Mouse (Mus musculus): ENCODE measurements around the gene Rab37. TPM values are rescaled to one million over a fixed set of nuclear protein-coding genes. Genes with fewer than 3 reads are reported as not detected.

Gene Rab37
- polyA plus RNA-seq, 1 experiment = 0.02 TPM

DNA sequence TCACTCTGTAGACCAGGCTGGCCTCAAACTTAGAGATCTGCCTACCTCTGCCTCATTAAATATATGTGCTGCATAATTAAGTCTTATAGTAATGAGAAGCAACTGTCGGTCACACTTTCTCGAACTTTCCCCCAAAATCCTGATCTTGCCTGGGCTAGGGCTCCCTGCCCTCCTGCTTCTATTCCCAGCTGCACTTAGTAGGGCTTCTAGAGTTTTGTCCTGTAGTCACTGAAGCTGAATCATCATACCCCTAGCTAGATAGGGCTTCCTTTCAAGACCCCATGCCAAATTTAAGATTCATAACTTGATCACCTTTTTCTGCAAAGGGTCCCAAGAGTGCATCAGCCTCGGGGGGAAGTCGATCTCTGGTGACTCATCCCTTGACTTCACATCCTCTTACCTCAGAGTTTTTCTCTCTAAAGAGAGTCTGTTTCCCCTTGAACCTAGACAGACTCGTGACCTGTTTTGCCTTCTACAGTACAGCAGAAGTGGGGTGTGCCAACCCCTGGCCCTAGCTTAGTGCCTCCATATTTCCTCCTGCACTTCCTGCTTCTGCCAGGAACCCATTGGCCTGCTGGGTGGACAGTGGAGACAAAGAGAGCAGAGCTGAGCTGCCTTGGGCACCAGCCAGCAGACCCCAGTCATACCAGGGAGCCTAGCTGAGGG is 47.5 kb downstream of the Rab37 start:
- Histone ChIP-seq H3K27me3 (ENCODE audit: control insufficient read depth, insufficient read depth, insufficient read length) (peaks cover 5% of the 10 kb centered on the region), H3K36me3 (ENCODE audit: control insufficient read depth, insufficient read depth) (no peaks in the 10 kb centered on the region), H3K4me3 (no peak overlapping the region), H3ac (ENCODE audit: control insufficient read depth, insufficient read length) (no peak overlapping the region), H3K4me2 (ENCODE audit: low read depth) (no peak overlapping the region), H3K79me2 (ENCODE audit: control insufficient read depth, insufficient read depth) (no peaks in the 10 kb centered on the region)
- no peak for TF ChIP-seq POLR2AphosphoS2 (IDR thresholded peaks at IDR 0.05; ENCODE audit: insufficient read length, low read depth)

DNA sequence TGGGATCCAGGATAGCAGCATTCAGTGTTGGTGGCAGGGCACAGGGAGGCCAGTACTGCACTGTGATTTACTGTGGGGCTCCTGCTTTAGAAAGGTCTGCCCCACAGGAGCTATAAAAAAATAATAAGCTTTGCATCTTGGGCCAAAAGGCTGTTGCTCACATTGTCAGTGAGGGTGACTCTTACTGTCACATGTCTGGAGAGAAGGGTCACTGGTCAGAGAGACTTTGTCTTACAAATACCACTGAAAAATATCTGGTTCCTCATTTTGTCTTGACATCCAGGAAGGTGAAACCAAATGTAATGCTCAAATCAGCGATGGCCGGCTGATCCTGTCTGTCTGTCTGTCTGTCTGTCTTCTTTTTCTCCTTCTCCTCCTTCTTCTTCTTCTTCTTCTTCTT is 50.7 kb downstream of the Rab37 start:
- Histone ChIP-seq H3K4me3 (no peak overlapping the region), H3ac (ENCODE audit: control insufficient read depth, insufficient read length) (no peak overlapping the region), H3K27me3 (ENCODE audit: control insufficient read depth, insufficient read depth, insufficient read length) (peaks cover 5% of the 10 kb centered on the region), H3K4me2 (ENCODE audit: low read depth) (no peak overlapping the region), H3K36me3 (ENCODE audit: control insufficient read depth, insufficient read depth) (no peaks in the 10 kb centered on the region), H3K79me2 (ENCODE audit: control insufficient read depth, insufficient read depth) (no peaks in the 10 kb centered on the region)
- TF ChIP-seq REST (IDR thresholded peaks at IDR 0.05; ENCODE audit: insufficient read depth, insufficient read length) (no peak), MYOD1 (IDR thresholded peaks at IDR 0.05; ENCODE audit: control insufficient read depth in 1 of 3, insufficient read length in 2 of 3, low read depth in 2 of 3) (no peak), CEBPB (IDR thresholded peaks at IDR 0.05; ENCODE audit: insufficient read depth, poor library complexity, severe bottlenecking) (no peak), POLR2AphosphoS2 (IDR thresholded peaks at IDR 0.05; ENCODE audit: insufficient read length, low read depth) (no peak), MYOG (IDR thresholded peaks at IDR 0.05; ENCODE audit: control insufficient read depth in 1 of 3, insufficient read depth in 1 of 3, insufficient read length in 2 of 3, low read depth in 2 of 3) (no peak)

DNA sequence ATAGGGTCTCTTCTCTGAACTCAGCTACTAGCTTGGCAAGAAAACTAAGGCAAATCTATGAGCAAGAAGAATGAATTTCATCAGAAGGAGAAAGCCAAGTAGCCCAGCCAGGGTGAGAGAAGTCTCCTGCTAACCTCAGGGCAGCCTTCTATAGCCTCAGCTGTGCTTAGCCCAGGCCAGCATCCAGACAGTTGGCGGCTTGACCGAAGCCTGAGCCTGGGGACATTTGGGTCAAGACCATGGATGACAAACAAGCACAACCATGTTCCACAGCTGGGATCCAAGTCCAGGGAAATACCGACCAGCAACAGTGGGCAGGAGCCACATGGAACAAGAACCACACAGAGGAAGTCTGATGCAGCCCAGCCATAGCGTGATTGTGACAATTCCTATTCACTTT is 56.6 kb downstream of the Rab37 start:
- H3ac ChIP-seq (ENCODE audit: control insufficient read depth, insufficient read length) = no peak overlapping the region

GRCm38 (mm10) chr11:115150741-115151254 is 59.6 kb downstream of the Rab37 start:
- Histone ChIP-seq H3K4me3 (no peak overlapping the region), H3K4me2 (ENCODE audit: low read depth) (no peak overlapping the region), H3K36me3 (ENCODE audit: control insufficient read depth, insufficient read depth) (no peaks in the 10 kb centered on the region), H3ac (ENCODE audit: control insufficient read depth, insufficient read length) (no peak overlapping the region), H3K27me3 (ENCODE audit: control insufficient read depth, insufficient read depth, insufficient read length) (peaks cover 13% of the 10 kb centered on the region), H3K79me2 (ENCODE audit: control insufficient read depth, insufficient read depth) (no peaks in the 10 kb centered on the region)
- TF ChIP-seq REST (IDR thresholded peaks at IDR 0.05; ENCODE audit: insufficient read depth, insufficient read length) (no peak), TCF3 (IDR thresholded peaks at IDR 0.05; ENCODE audit: insufficient read length, low read depth) (no peak), MAX (IDR thresholded peaks at IDR 0.05; ENCODE audit: low read depth) (no peak), MYOD1 (IDR thresholded peaks at IDR 0.05; ENCODE audit: control insufficient read depth in 1 of 3, insufficient read length in 2 of 3, low read depth in 2 of 3) (no peak), MYOG (IDR thresholded peaks at IDR 0.05; ENCODE audit: control insufficient read depth in 1 of 3, insufficient read depth in 1 of 3, insufficient read length in 2 of 3, low read depth in 2 of 3) (no peak), E2F4 (IDR thresholded peaks at IDR 0.05; ENCODE audit: insufficient read depth) (no peak), POLR2A (IDR thresholded peaks at IDR 0.05; ENCODE audit: insufficient read length, low read depth) (no peak), TCF12 (IDR thresholded peaks at IDR 0.05; ENCODE audit: insufficient read depth, poor library complexity, severe bottlenecking) (no peak), POLR2AphosphoS2 (IDR thresholded peaks at IDR 0.05; ENCODE audit: insufficient read length, low read depth) (no peak), SRF (IDR thresholded peaks at IDR 0.05; ENCODE audit: control insufficient read depth, insufficient read length, low read depth) (no peak), CEBPB (IDR thresholded peaks at IDR 0.05; ENCODE audit: insufficient read depth, poor library complexity, severe bottlenecking) (no peak), USF1 (IDR thresholded peaks at IDR 0.05; ENCODE audit: low read depth) (no peak)

More for the DNA sequence above, 56.6 kb downstream of the Rab37 start:
- TF ChIP-seq MAX (IDR thresholded peaks at IDR 0.05; ENCODE audit: low read depth) (no peak), MYOG (IDR thresholded peaks at IDR 0.05; ENCODE audit: control insufficient read depth in 1 of 3, insufficient read depth in 1 of 3, insufficient read length in 2 of 3, low read depth in 2 of 3) (peak in 2 of 3 experiments; percentile 24 to 59)
- Histone ChIP-seq H3K36me3 (ENCODE audit: control insufficient read depth, insufficient read depth) (no peaks in the 10 kb centered on the region), H3K4me2 (ENCODE audit: low read depth) (no peak overlapping the region), H3K27me3 (ENCODE audit: control insufficient read depth, insufficient read depth, insufficient read length) (no peaks in the 10 kb centered on the region), H3K79me2 (ENCODE audit: control insufficient read depth, insufficient read depth) (no peaks in the 10 kb centered on the region), H3K4me3 (no peak overlapping the region)

DNA sequence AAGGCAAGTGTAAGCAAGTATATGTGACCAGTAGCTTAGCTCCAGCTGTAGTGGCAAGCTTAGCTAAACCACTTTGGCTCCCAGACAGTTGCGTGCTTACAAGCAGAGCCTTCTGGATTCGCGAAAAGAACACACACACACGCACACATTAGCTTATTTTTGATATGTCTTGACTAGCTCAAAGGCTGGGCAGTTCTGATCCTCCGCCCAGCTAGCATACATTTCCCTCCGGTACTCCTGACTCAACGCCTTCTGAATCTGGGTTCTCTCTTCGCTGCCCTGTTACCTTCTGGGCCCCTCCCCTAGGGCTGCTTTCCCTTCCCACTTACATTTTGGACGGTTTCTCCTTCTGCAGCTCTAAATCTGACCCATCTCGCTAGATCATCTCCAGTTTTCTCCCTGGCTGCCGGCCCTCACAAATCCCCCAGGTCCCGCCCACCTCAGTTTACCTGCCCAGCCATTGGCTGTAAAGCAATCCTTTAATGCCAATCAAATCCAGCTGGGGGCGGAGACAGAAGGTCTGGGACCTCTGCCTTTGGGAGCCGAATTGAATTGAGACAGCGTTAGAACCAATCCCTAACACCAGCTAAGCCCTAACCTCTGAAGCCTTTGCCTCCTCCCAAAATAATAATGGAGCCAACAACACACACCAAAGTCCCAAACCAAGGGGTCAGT is 60.7 kb downstream of the Rab37 start:
- H3K4me3 ChIP-seq = no peak overlapping the region
- H3ac ChIP-seq (ENCODE audit: control insufficient read depth, insufficient read length) = no peak overlapping the region
- H3K36me3 ChIP-seq (ENCODE audit: control insufficient read depth, insufficient read depth) = no peaks in the 10 kb centered on the region
- H3K4me2 ChIP-seq (ENCODE audit: low read depth) = no peak overlapping the region
- H3K79me2 ChIP-seq (ENCODE audit: control insufficient read depth, insufficient read depth) = no peaks in the 10 kb centered on the region
- peaks cover 18% of the 10 kb centered on the region for H3K27me3 ChIP-seq (ENCODE audit: control insufficient read depth, insufficient read depth, insufficient read length)
- TF ChIP-seq TCF3 (IDR thresholded peaks at IDR 0.05; ENCODE audit: insufficient read length, low read depth) = no peak
- TF ChIP-seq MYOG (IDR thresholded peaks at IDR 0.05; ENCODE audit: control insufficient read depth in 1 of 3, insufficient read depth in 1 of 3, insufficient read length in 2 of 3, low read depth in 2 of 3) = no peak
- TF ChIP-seq REST (IDR thresholded peaks at IDR 0.05; ENCODE audit: insufficient read depth, insufficient read length) = no peak
- no peak for TF ChIP-seq CEBPB (IDR thresholded peaks at IDR 0.05; ENCODE audit: insufficient read depth, poor library complexity, severe bottlenecking)
- no peak for TF ChIP-seq TCF12 (IDR thresholded peaks at IDR 0.05; ENCODE audit: insufficient read depth, poor library complexity, severe bottlenecking)
- TF ChIP-seq E2F4 (IDR thresholded peaks at IDR 0.05; ENCODE audit: insufficient read depth) = no peak
- no peak for TF ChIP-seq POLR2AphosphoS2 (IDR thresholded peaks at IDR 0.05; ENCODE audit: insufficient read length, low read depth)
- no peak for TF ChIP-seq MYOD1 (IDR thresholded peaks at IDR 0.05; ENCODE audit: control insufficient read depth in 1 of 3, insufficient read length in 2 of 3, low read depth in 2 of 3)
- no peak for TF ChIP-seq USF1 (IDR thresholded peaks at IDR 0.05; ENCODE audit: low read depth)
- no peak for TF ChIP-seq MAX (IDR thresholded peaks at IDR 0.05; ENCODE audit: low read depth)

Data from myocyte (in vitro differentiated cells).